Mouse (Mus musculus) ES-E14 (cell line): ENCODE data around the gene Odc1.

Experiments used
- CHD2 ChIP-seq: IDR thresholded peaks from 2 replicates; pipeline ENCODE4 v1.6.1; 2014; ENCODE audit warnings: mild to moderate bottlenecking, low read depth, low read length, inconsistent platforms
- HCFC1 ChIP-seq: IDR thresholded peaks from 2 replicates; pipeline ENCODE4 v1.6.1; 2012; ENCODE audit warnings: low read length, inconsistent platforms, borderline replicate concordance; ENCODE audit not compliant: insufficient read depth
- MAFK ChIP-seq: IDR thresholded peaks from 2 replicates; pipeline ENCODE4 v1.6.1; 2014; ENCODE audit warnings: mild to moderate bottlenecking, low read depth, low read length, inconsistent platforms; ENCODE audit not compliant: insufficient read depth
- ZC3H11A ChIP-seq: IDR thresholded peaks from 2 replicates; pipeline ENCODE4 v1.6.1; 2012; ENCODE audit warnings: low read depth, mild to moderate bottlenecking, inconsistent platforms, low read length, borderline replicate concordance
- ZNF384 ChIP-seq: IDR thresholded peaks from 2 replicates; pipeline ENCODE4 v1.6.1; 2012; ENCODE audit warnings: low read depth, low read length, inconsistent platforms

- no peak for TF ChIP-seq ZNF384
- no peak for TF ChIP-seq HCFC1
- TF ChIP-seq ZC3H11A = no peak
- TF ChIP-seq MAFK = no peak
- no peak for TF ChIP-seq CHD2
These were observed 44.5 kb downstream of the Odc1 start for GRCm38 (mm10) chr12:17588906-17589612.
